Mouse (Mus musculus) bone marrow, adult 2 months (tissue): ENCODE measurements around the gene Selenon. TPM values are rescaled to one million over a fixed set of nuclear protein-coding genes. Genes with fewer than 3 reads are reported as not detected.

Experiments used
- H3K27ac ChIP-seq: fragments of 200-500 bp; 2 replicates; pipeline ENCODE4 v1.5.1; 2012; ENCODE audit warnings: low read depth, mild to moderate bottlenecking, control low read depth, inconsistent platforms, low read length; ENCODE audit not compliant: control insufficient read depth, poor library complexity, insufficient read depth
- H3K4me1 ChIP-seq: fragments of 200-500 bp; 2 replicates; pipeline ENCODE4 v1.6.1; 2011; ENCODE audit warnings: low read length; ENCODE audit not compliant: control insufficient read depth, insufficient read depth
- H3K4me3 ChIP-seq: fragments of 200-500 bp; replicated peaks from 2 replicates; pipeline ENCODE3; 2011; ENCODE audit warnings: mild to moderate bottlenecking, low read depth, low read length, control low read depth; ENCODE audit not compliant: control insufficient read depth
- CTCF ChIP-seq: fragments of 200-500 bp; IDR thresholded peaks from 2 replicates; pipeline ENCODE4 v1.5.1; 2011; ENCODE audit warnings: low read length, control low read depth; ENCODE audit not compliant: control insufficient read depth, insufficient read depth
- POLR2A ChIP-seq: fragments of 200-500 bp; IDR thresholded peaks from 2 replicates; pipeline ENCODE4 v1.6.1; 2011; ENCODE audit warnings: low read depth, mild to moderate bottlenecking, control low read depth, low read length, borderline replicate concordance; ENCODE audit not compliant: control insufficient read depth
- WGBS: fragments of 180-500 bp; shearing (Covaris S2); methylation state at CpG from one replicate; pipeline ENCODE4 v1.1.7; 2018; 5-methylcytosine and 5-hydroxymethylcytosine counted together
- polyA plus RNA-seq: library from polyadenylated mRNA; stranded (reverse); fragments of >200 nt; gene quantifications from 2 replicates; pipeline ENCODE4 v1.2.4, GENCODE M21; 2011; ENCODE audit warnings: low replicate concordance; ENCODE audit not compliant: missing spikeins, insufficient read depth, insufficient read length

Selenon gene
- 7.1 and 8.4 TPM in 2 replicates for polyA plus RNA-seq

DNA sequence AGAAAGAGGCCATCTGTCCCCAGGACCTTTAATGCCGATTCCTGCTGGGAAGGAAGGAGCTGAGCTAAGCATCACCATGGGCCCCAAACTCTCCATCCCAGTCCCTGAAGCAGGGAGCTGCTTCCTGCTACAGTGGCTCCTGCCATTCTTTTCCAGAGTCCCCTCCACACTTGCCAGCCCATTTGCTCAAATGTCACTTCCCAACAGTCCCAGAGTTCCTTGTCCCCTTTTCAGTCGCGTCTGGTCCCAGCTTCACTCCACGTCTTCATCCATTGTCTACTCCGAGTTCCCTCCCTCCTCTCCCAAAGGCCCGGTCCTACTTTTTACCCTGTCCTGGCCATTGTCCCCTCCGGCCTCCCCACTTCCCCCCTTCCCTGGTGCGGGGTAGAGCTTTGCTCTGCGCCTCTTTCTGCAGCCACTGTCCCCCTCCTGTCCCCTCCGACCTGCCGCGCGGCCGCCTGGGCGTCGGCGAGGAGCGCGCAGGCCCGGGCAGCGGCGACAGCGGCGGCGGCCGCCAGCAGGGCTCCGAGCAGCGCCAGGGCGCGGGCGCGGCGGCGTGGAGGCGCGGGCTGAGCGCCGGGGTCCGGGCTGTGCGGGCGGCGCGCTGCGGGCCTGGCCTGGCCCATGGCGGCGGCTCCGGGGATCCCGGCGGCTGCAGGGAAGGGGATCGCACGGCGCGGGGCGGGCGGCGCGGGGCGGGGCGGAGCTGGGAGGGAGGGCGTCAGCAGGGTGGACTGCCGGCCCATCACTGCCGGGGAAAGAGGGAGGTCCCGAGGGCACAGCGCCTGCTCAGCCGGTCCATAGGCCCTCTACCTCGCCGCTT lies at the start of gene Selenon:
Gene Selenon, minus strand, starts transcription at position 673 of the 823 bp plus-strand sequence.
- WGBS = 8% methylated on average over 66 of the region's 67 CpGs
- TF ChIP-seq POLR2A (no peak), CTCF (no peak)
- H3K4me1 ChIP-seq = peaks cover 2% of the 10 kb centered on the region; the same call in 1 of the 2 replicates
- peak within 1 kb of the TSS; percentile 50 for H3K4me3 ChIP-seq
- peak within 1 kb of the TSS; percentile 20; the same call in 1 of the 2 replicates for H3K27ac ChIP-seq

- TF ChIP-seq CTCF = no peak
- no peak for TF ChIP-seq POLR2A
- Histone ChIP-seq H3K4me1 (peaks cover 6% of the 10 kb centered on the region; the same call in 1 of the 2 replicates), H3K27ac (no peak overlapping the region), H3K4me3 (no peak overlapping the region)
- 10% methylated on average over 8 of the region's 8 CpGs for WGBS
Measured at GRCm38 (mm10) chr4:134601404-134601803, 49.4 kb upstream of the Selenon start.

DNA sequence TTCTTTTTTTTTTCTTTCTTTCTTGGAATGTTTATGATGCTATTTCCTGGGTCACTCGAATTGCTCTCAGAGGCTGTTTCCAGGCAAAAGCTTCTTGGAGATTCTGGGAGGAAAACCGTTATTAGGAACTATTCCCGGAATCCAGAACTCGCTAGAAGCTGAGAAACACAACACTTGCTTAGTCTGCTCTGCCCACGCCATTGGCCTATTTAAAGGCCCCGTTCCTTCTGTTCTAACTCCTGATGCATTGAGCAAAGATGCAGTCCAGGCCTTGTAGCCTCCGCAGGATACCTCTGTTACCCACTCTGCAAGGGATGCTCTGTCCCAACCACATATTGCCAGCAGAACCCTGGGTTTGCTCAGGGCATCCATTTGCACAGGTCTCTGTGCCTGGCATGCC lies 48.8 kb upstream of the Selenon start:
- H3K4me3 ChIP-seq = no peak overlapping the region
- TF ChIP-seq POLR2A (no peak), CTCF (no peak)
- no peak overlapping the region for H3K27ac ChIP-seq
- peaks cover 6% of the 10 kb centered on the region; the same call in 1 of the 2 replicates for H3K4me1 ChIP-seq
- WGBS = 73% methylated on average over 7 of the region's 7 CpGs

DNA sequence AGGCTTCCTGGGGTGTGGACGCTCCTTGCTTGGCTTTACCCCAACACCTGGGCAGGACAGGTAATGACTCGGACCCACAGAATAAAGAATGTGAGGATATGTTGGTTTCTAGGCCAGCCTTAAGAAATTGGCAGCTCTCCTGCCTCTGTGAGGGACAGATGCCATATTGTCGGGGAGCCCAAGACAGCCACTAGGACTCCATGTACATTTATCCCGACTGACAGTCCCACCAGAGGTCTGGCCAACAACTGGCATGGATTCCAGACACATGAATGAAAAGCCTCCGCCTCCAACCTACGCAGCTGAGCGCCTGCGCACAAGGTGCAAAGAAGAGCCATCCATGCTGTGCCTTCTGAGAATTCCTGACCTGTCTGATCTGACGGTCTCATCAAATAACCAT lies 48.1 kb upstream of the Selenon start:
- no peak for TF ChIP-seq POLR2A
- no peak for TF ChIP-seq CTCF
- Histone ChIP-seq H3K27ac (no peak overlapping the region), H3K4me3 (no peak overlapping the region), H3K4me1 (peaks cover 6% of the 10 kb centered on the region; the same call in 1 of the 2 replicates)
- 85% methylated on average over 9 of the region's 9 CpGs for WGBS

DNA sequence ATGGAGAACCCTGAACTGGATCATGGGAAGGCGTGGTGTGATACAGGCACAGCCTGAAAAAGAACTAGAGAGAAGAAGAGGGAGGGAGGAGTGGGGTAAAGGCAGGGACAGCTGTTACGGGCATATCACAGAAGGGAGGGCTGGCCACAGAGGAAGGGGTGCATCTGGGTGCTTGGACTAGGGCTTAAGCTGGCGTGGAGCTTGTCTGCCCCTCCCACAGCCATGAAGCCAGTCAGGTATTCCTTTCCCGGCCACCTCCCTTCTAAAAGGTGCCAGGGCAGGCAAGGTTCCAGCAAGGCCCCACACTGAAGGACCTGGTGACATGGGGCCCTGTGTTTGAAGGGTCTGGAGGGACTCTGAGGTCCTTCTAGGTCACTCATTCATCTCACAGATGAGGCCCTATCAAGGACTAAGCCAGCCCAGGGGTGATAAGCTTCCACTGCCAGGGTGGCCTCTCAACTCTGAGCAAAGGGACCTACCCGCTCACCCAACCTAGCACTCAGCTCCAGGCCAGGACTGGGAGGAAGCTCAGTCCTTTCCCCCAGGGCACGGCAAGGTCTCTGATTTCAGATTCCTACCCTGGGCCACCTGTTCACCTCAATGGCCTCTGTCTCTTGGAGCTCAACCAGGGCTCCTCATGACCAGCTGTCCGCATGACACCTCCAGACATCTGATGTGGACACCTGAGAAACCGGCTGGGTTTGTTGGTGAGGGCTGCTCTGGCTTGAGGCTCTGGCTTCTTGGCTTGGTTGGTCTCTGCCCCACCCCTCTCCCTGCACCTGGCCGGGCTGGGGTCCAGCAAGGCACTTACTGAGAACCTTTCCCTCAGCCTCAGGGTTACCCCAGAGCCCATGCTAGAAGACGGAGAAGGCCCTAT lies 45.1 kb upstream of the Selenon start:
- H3K27ac ChIP-seq = no peak overlapping the region
- WGBS = 79% methylated on average over 10 of the region's 10 CpGs
- H3K4me1 ChIP-seq = peaks cover 9% of the 10 kb centered on the region
- TF ChIP-seq POLR2A = no peak
- TF ChIP-seq CTCF = no peak
- H3K4me3 ChIP-seq = no peak overlapping the region

DNA sequence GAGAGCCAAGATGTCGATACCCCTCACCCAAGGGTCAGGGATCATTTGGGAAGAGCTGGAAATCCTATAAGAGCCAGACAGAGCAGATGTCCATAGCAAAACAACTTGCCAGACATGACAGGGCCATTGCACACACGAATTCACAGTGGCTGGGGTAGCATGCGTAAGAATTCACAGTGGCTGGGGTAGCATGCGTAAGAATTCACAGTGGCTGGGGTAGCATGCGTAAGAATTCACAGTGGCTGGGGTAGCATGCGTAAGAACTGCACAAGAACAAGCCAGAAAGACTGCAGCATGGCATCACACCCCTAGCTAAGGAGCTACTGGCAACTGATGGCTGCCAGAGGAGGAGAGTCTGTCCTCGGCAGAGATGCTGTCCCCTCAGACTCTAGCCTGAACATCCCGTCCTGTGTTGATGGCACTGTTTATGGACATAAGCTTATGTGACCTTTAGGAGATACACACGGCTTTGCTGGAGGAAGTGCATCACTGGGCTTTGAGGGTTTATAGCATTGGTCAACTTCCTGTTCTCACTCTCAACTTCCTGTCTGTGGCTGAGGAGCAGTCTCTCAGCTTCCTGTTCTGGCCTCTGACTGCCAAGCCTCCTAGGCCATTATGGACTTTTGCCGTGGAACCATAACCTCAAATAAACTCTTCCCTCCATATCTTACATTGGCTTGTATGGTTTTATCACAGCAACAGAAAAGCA lies 42.9 kb upstream of the Selenon start:
- Histone ChIP-seq H3K4me3 (no peak overlapping the region), H3K4me1 (peaks cover 6% of the 10 kb centered on the region), H3K27ac (peak overlapping the region; percentile 91)
- 66% methylated on average over 10 of the region's 10 CpGs for WGBS
- TF ChIP-seq CTCF = no peak
- TF ChIP-seq POLR2A = no peak

DNA sequence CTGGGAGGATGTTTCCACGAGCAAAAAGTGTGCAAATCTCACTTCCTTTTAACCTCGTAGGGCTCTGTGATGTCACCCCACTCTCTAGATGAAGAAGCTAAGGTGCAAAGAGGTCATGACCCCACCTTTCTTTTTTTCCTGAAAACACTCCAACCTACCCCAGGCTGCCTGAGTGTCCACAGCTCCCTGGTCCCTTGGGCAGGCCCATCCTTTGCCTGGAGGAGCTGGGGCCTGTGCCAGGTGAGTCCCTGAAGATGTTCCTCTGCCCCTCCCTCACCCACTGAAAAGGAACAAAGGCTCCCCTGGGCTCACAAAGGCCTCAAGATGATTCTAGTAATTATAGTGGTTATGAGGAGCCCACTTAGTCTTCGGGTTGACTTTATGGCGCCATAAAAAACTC lies 40.5 kb upstream of the Selenon start:
- Histone ChIP-seq H3K4me3 (no peak overlapping the region), H3K27ac (peak overlapping the region; percentile 20; the same call in 1 of the 2 replicates), H3K4me1 (peaks cover 11% of the 10 kb centered on the region)
- 41% methylated on average over 4 of the region's 4 CpGs for WGBS
- no peak for TF ChIP-seq POLR2A
- no peak for TF ChIP-seq CTCF

- Histone ChIP-seq H3K4me3 (no peak overlapping the region), H3K27ac (no peak overlapping the region), H3K4me1 (peaks cover 11% of the 10 kb centered on the region)
- TF ChIP-seq CTCF (no peak), POLR2A (no peak; the same call in 1 of the 2 replicates)
- 82% methylated on average over 11 of the region's 11 CpGs for WGBS
Measured at GRCm38 (mm10) chr4:134591506-134592061, 39.6 kb upstream of the Selenon start.
